Mouse (Mus musculus) CH12F3 (cell line): ENCODE results near the gene Nasp.

Source experiments
- in situ Hi-C: fragments of 300-500 bp; cut with MboI; formaldehyde crosslinking; loops from 2 replicates; pipeline ENCODE4 v1.14.3; 2020; ENCODE audit warnings: low sequenced_read_pairs

Gene Nasp

DNA sequence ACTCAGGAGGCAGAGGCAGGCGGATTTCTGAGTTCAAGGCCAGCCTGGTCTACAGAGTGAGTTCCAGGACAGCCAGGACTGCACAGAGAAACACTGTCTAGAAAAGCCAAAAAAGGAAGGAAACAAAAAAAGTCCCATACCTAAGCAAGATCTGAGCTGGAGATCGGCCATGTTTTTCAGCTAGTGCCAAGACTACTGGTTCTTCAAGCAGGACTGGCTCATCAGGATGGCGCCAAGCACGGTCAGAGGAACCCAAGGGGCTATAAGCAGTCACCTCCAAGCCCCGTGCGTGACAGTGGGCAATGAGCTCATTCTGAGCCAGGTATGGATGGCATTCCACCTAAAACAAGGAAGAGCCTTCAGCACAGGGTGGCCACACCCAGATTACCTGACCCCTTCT, 11.1 kb upstream of the Nasp start:
- in situ Hi-C loops, result no loop called here

DNA sequence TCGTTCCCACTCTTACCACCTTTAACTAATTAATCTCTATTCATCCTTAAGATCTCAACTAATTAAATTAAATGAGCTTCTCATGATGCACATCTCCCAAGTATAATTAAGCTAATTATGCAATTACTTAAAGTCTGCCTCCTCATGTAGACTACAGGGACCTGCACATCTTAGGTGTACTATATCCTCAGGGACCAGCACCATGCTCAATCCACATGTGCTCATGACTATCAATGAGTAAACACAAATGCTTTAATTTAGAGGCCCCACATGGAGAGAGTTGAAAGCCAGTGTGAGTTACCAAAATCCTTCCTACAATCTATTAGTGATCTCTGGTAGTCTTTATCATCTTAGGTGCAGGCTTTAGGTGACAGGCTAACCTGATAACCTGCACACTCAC, 7.5 kb upstream of the Nasp start:
- in situ Hi-C loops, result no loop called here

DNA sequence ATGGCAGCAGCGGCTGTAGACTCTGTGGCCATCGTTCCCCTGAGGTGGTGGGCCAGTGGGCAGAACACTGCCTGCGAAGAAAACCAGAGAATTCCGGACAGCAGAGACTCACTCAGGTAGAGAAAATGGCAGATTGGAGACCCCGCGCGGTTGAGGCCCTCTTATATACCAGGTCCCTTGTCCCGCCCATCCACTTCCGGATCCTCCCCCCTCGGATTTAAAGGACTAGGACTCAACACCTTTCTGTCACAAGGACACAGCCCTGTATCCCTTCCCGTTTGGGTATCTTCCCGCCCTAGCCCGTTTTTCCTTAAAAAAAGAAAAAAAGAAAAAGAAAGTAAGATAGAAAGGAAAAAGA, 403 bp downstream of the Nasp start:
- in situ Hi-C loops, result no loop called here

DNA sequence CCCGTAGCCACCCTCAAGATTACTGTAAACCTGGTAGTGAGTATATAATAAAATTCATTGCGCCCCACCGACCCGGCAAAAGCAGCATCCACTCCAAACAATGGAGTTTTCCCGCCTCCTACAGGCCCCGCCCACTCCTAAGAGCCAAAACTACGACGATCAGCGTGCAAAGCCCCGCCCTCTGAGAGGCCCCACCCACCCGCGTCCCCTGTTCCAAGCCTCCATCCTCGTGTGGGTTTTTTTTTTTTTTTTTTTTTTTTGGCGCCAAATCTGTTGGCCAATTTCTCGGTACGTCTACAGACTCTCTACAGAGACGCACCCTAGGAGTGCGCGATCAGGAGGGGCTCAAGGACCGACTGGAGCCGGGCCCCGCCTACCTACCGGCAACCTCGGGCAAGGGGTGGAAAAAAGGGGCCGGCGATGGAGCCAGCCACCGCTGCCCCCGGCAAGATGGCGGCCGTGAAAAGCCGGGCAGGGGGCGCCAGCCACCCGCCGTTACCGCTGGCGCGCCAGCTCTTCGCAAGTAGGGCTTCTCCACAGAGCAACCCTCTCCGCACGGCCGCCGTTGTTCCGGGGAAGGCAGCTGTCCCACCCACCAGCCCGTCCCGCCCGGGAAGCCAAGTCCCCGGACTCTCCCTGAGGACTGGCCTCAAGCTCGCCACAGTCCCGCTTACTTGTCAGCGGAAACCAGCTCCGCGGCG, 933 bp downstream of the Nasp start:
- in situ Hi-C loops, result no loop called here

DNA sequence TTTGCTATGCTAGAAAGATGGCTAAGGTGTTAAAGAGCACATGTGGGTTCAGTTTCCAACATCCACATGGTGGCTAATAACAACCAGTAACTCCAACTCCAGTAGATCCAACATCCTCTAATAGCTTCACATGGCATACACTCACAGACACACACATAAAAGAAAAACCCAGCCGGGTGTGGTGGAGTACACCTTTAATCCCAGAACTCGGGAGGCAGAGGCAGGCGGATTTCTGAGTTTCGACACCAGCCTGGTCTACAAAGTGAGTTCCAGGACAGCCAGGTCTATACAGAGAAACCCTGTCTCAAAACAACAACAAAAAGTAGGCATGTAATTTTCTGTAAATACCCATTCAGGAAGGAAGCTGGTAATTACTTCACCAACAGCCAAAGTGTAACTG, 2.9 kb downstream of the Nasp start:
- in situ Hi-C loops, result no loop called here

DNA sequence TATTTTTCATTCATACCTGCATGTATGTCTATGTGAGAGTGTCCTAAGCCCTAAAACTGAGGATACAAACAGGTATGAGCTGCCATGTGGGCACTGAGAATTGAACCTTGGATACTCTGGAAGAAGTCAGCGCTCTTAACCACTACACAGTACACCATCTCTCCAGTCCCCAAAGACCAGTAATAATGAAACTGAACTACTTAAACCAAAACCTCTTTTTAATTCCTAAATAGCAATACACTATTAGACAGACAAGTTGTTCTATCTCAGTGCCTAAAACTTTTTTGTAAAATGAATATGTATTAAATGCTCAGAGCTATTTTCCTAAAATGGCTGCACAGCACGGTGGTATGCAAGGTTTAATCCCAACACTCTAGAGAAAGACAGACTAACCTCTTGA, 12.5 kb downstream of the Nasp start:
- in situ Hi-C loops, result no loop called here

DNA sequence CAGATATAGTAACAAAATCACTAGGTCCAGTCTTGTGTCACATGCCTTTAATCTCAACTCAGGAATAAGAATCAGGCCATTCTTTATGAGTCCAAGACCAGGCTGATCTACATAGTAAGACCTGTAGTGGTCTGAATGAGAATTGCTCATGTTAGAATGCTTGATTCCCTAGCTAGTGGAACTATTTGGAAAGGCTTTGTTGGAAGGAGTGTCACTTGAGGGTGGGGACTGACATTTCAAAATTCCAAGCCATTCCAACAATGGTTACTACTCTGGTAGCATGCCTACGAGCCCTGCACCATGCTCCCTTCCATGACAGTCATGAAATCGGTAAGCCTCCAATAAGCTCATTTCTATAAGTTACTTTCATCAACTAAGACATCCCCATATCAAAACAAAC, 15.1 kb downstream of the Nasp start:
- in situ Hi-C loops, result no loop called here

DNA sequence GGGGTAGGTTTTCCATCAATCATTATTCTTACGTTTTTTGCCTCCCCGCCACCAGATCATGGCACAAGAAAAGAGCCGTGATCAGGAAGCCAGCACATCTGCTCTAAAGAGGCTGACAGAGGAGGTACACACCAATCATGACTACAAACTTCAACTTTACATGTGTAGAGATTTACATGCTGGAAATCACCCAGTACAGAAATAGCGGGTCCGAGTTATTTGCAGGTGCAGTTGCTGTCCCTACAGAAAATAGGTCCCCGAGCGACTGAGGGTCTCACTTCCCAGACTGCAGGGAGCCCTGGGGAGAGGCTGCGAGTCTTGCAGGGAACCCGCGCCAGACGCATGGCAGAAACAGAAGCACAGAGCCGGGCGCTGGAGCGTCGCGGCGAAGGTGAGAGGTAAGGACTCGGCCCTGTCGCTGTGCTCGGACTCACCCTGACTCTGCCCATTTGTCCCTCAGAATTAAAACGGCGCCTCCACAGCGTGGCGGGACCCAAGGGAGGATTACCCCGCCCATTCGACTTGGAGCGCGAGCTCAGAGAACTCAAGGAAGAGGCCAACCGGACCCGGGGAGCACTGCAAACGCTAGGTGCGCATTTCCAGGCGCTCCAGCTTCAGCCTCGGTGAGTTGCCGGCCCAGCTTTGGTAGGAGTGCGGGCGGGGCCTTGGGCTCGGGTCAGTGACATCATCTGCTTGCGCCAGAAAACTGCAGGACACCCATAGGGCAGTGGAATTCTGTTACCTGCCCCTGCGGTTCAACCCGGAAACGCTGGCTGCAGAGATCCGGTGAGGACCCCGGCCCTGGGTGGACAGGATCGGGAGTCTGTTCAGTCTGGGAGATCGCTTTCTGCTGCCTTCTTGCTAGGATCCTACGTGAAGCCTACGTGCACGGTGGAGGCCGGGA, 30.5 kb downstream of the Nasp start:
- in situ Hi-C loops, result no loop called here

DNA sequence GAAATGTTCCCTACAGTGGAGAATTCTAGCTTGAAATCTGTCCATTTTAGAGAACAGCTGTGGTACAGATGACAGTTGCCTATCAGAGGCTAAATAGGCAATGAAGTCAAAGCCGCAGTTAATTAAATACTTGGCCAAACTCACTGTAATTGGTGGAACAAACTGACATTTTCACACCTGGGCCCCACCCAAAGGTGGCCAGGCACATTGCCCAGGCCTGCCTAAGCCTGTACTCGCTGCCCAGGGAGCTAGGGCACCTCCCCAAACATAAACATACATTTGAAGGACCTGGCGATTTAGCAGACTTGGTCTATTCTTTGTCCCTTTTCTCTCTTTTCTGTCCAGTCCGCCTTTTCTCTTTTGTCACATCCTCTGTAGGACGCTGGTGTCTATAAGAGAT, 31.4 kb downstream of the Nasp start, which contains the start of gene Ccdc17:
TSS of gene Ccdc17 (plus strand) at position 276 of the 400 bp plus-strand sequence.
- in situ Hi-C loops, result no loop called here

DNA sequence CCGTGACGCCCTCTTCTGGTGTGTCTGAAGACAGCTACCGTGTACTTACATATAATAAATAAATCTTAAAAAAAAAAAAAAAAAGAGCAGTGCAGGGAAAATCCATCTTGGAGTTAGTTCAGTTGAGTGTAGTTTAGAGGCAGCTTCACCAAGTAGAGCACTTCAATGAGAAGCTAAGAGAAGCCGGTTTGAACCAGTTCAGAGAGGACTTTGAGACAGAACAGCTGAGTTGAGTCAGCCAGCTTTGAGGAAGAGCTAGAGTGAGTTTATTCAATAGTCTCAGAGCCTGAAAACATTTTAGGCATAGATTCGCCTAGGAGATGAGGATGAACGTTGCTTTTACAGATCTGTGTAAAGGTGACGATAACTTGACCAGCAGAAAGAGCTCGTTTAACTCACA, 31.9 kb downstream of the Nasp start:
- in situ Hi-C loops, result no loop called here

DNA sequence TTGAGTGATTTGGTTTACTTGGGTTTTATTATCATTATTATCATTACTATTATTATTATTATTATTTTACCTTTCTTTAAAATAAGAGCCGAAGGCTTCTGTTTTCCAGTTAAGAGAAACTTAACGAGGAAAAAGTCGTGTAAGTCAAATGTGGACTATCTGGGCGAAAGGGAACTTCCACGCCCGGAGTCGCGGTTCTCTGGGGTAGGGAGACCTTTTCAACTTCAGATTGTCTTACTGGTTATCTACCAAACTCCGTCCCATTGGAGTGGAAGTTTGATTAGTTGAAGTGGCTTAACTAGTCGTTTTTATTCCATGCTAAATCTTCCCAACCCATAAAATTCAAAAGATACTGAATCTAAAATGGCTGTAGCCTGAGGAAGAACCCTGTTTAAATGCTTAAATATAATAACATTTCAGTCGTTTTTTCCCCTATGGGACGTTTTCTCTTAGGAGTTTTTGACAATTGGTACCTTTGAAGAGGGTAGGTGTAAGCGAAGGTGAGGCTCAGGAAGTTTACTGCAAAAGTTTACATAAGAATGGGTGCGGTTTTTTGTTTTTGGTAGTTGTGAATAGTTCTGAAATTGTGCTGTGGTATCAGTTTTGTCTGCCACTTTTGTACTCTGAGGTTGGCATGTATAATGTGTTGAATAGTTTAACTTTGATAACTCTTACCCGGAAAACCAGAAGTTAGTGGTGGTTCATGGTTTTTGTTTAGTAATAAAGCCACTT, 69.4 kb downstream of the Nasp start:
- in situ Hi-C loops, result no loop called here

DNA sequence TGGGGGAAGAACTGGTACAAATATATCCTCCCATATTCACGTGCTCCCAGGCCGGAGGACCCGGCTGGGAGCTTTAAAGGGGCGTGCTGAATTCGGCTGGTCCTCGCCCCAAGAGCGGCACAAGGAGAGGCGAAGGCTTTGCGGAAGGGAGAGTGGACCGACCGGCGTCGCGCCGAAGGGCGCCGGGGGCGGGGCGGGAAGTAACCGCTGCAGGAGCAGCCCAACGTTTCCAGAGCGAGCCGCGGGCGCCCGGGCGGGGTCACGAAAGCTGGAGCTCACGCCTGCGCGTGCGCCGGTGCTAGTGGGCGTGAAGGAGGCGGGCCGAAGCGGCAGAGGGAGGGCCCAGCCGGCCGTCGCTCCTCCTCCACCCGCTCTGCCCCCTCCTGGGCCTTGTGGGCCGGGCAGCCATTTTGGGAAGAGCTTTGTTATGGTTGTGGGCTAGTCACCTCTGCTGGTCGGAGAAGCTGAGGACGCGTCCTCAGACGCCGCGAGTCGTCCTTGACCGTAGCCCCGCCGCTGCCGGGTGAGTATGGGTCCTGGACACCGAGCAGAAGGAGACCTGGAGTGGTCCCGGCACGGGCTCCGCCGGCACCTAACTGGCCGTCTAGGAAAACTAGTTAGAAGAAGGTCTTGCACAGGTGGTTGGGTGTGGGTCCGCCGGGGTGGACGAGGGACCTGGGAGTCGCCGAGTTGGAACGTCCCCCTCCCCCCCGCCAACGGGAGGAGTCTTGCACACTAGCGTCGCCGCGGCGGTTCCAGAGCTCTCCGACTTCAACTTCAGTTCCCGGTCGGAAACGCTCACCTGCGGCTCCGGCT, 70.2 kb downstream of the Nasp start, which contains the start of gene Gpbp1l1:
TSS of gene Gpbp1l1 (plus strand) at position 353 of the 816 bp plus-strand sequence.
- in situ Hi-C loops, result no loop called here

DNA sequence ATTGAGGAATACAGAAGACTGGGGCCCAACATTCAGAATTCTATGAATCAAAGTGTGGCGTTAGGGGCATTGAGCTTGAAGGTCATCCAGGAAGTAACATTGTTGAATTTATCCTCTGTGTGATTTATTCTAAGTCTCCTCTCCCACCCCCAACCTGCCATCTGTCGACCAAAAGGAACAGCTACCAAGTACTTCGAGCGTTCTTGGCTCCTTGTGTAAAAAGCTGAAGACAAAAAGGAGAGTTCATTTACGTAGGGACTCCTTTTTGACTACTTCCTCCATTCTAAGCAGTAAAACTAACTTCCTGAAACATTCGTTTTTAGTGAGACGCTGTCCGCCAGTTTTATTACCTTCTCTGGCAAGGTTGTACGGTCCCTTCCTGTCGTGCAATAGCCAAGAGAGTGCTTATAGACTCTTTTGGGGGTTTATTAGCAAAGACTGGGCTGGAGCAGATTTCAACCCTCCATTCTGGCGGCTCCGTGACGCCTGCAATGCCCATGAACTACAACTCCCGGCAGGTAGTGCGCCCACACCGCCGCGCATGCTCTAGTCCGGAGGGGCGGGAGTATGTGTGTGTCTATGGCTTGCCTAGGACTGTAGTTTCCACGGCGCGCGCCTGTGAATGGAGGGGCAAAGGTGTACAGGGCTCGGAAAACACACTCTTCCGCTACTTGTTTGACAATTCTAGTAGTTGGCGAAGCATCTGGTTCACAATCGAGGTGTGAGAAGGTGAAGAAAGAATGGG, 71.0 kb downstream of the Nasp start:
- in situ Hi-C loops, result no loop called here

DNA sequence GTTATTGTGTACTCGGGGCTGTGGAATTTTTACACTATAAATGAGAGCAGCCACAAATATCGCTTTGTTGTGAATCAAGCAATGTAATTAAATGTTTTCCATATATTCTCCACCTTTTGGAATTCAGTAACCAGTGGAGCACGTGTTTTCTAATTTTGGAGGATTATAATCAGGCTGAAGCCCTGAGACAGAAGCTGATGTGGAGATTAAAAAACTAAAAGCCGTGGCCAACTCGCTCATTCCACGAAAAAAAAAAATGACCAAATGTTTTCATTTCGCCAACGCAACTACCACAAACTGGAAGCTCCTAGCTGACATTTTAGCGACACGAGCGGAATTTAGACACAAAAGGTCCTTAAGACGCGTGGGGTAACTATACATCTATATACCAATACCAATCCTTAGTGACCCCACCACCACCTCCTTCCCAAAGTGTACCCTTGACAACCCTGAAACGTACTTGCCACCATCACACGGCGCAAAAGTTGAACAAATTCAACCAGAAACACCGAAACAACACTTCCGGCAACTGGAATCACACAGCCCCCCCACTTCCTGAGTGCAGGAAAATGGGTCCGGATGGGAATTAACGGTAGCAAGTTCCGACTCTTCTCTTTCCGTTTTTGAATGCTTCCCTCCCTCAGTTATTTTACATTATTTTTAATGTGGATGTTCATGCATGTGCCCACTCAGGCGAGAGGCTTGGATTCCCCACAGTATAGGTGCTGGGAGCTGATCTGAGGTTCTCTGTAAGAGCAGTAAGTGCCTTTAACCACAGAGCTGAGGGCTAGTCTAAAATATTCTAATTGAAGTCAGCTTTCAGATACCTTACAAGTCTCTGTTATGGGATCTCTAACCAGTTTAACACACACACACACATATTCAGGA, 72.1 kb downstream of the Nasp start, which contains the start of gene Tmem69:
TSS of gene Tmem69 (minus strand) at position 524 of the 888 bp plus-strand sequence.
- in situ Hi-C loops, result no loop called here

DNA sequence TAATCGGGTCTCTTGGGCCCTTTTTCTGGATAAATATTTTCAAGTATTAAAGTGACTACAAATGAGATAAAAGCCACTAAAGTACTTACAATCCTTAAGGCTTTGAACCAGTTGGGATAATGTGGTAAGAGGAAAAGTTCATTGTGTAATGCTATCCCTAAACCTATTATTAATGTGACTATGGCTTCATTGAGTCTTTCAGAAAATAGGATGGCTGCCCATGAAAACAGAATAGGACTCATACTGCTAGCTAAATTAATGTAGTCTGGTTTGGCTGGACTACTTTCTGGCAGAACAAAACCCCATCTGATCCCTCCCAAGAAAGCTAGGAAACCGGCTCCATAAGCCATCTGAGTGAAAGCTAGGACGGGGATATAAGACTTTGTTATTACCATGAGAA, 74.7 kb downstream of the Nasp start:
- in situ Hi-C loops, result no loop called here
